Mouse (Mus musculus) myocyte (in vitro differentiated cells): ENCODE data around the gene Sbk1. TPM values are rescaled to one million over a fixed set of nuclear protein-coding genes. Genes with fewer than 3 reads are reported as not detected.

Experiments
- H3K27me3 ChIP-seq: one replicate; pipeline ENCODE4 v1.6.1; 2011; ENCODE audit not compliant: control insufficient read depth, insufficient read depth, insufficient read length
- H3K36me3 ChIP-seq: one replicate; pipeline ENCODE4 v1.6.1; 2011; ENCODE audit not compliant: control insufficient read depth, insufficient read depth
- H3K4me2 ChIP-seq: one replicate; pipeline ENCODE4 v1.6.1; 2011; ENCODE audit warnings: low read depth, control low read depth
- H3K4me3 ChIP-seq: one replicate; pipeline ENCODE4 v1.5.1; 2011; ENCODE audit warnings: mild to moderate bottlenecking, control low read depth, moderate library complexity
- H3K79me2 ChIP-seq: one replicate; pipeline ENCODE4 v1.6.1; 2011; ENCODE audit not compliant: control insufficient read depth, insufficient read depth
- H3ac ChIP-seq: one replicate; pipeline ENCODE4 v1.6.1; 2011; ENCODE audit not compliant: control insufficient read depth, insufficient read length
- CEBPB ChIP-seq: IDR thresholded peaks from 2 replicates; pipeline ENCODE4 v1.6.1; 2011; ENCODE audit warnings: mild to moderate bottlenecking, moderate library complexity; ENCODE audit not compliant: poor library complexity, insufficient read depth, severe bottlenecking
- E2F4 ChIP-seq: IDR thresholded peaks from one replicate; pipeline ENCODE4 v1.6.1; 2011; ENCODE audit warnings: mild to moderate bottlenecking, control low read depth, moderate library complexity; ENCODE audit not compliant: insufficient read depth
- MAX ChIP-seq: IDR thresholded peaks from one replicate; pipeline ENCODE4 v1.6.1; 2011; ENCODE audit warnings: low read depth, mild to moderate bottlenecking, control low read depth
- MYOD1 ChIP-seq, 3 experiments: IDR thresholded peaks; one replicate each; pipeline ENCODE4 v1.6.1; 2011; ENCODE audit warnings: control low read depth in 2 of 3, low read depth in 2 of 3, mild to moderate bottlenecking in 2 of 3, moderate library complexity in 1 of 3; ENCODE audit not compliant: insufficient read length in 2 of 3, control insufficient read depth in 1 of 3
- MYOG ChIP-seq, 3 experiments: IDR thresholded peaks; one replicate each; pipeline ENCODE4 v1.6.1; 2011; ENCODE audit warnings: control low read depth in 2 of 3, low read depth in 2 of 3, mild to moderate bottlenecking in 2 of 3; ENCODE audit not compliant: insufficient read length in 2 of 3, control insufficient read depth in 1 of 3, insufficient read depth in 1 of 3
- POLR2A ChIP-seq: IDR thresholded peaks from one replicate; pipeline ENCODE4 v1.6.1; 2011; ENCODE audit warnings: low read depth, mild to moderate bottlenecking, control low read depth, moderate library complexity; ENCODE audit not compliant: insufficient read length
- POLR2AphosphoS2 ChIP-seq: IDR thresholded peaks from one replicate; pipeline ENCODE4 v1.6.1; 2011; ENCODE audit warnings: low read depth, control low read depth; ENCODE audit not compliant: insufficient read length
- REST ChIP-seq: IDR thresholded peaks from one replicate; pipeline ENCODE4 v1.6.1; 2011; ENCODE audit warnings: mild to moderate bottlenecking, control low read depth, moderate library complexity; ENCODE audit not compliant: insufficient read depth, insufficient read length
- SRF ChIP-seq: IDR thresholded peaks from one replicate; pipeline ENCODE4 v1.6.1; 2011; ENCODE audit warnings: low read depth; ENCODE audit not compliant: control insufficient read depth, insufficient read length
- TCF12 ChIP-seq: IDR thresholded peaks from one replicate; pipeline ENCODE4 v1.6.1; 2011; ENCODE audit warnings: mild to moderate bottlenecking, control low read depth; ENCODE audit not compliant: poor library complexity, insufficient read depth, severe bottlenecking
- TCF3 ChIP-seq: IDR thresholded peaks from one replicate; pipeline ENCODE4 v1.6.1; 2011; ENCODE audit warnings: low read depth, control low read depth; ENCODE audit not compliant: insufficient read length
- USF1 ChIP-seq: IDR thresholded peaks from one replicate; pipeline ENCODE4 v1.6.1; 2011; ENCODE audit warnings: low read depth, mild to moderate bottlenecking, control low read depth, moderate library complexity
- polyA plus RNA-seq: library from polyadenylated mRNA; unstranded; fragments of >200 nt; fragmentation: generic; extraction: Trizol; gene quantifications from one replicate; pipeline ENCODE4 v1.2.1, GENCODE M21; 2012; ENCODE audit warnings: missing spikeins

The Sbk1 gene
- polyA plus RNA-seq, 1 experiment = 16.1 TPM

DNA sequence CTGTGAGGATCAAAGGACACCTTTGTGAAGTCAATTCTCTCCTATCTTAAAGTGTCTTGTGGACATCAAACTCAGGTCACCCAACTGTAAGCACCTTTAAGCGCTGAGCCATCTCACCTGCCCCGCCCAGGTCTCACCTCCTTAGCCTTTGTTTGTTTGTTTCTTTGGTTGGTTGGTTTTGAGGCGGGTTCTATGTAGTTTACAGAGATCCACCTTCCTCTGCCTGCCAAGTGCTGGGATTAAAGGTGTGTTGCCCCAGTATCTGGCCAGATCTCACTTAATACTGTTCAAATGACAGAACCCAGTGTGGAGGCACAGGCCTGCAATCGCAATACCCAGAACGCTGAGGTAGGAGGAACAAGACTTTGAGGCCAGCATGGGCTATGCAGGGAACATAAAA lies 11.6 kb downstream of the Sbk1 start:
- Histone ChIP-seq H3K4me2 (no peak overlapping the region), H3ac (no peak overlapping the region), H3K27me3 (no peaks in the 10 kb centered on the region), H3K79me2 (no peaks in the 10 kb centered on the region), H3K36me3 (no peaks in the 10 kb centered on the region), H3K4me3 (no peak overlapping the region)
- TF ChIP-seq MAX = no peak
- TF ChIP-seq MYOD1 (IDR thresholded peaks at IDR 0.05; ENCODE audit: control insufficient read depth in 1 of 3, insufficient read length in 2 of 3, low read depth in 2 of 3) = no peak
- TF ChIP-seq TCF3 = no peak
- TF ChIP-seq USF1 = no peak
- TF ChIP-seq POLR2AphosphoS2 = no peak
- TF ChIP-seq SRF = no peak
- TF ChIP-seq E2F4 = no peak
- no peak for TF ChIP-seq REST
- TF ChIP-seq CEBPB = no peak
- no peak for TF ChIP-seq TCF12
- TF ChIP-seq MYOG (IDR thresholded peaks at IDR 0.05; ENCODE audit: control insufficient read depth in 1 of 3, insufficient read depth in 1 of 3, insufficient read length in 2 of 3, low read depth in 2 of 3) = no peak
- TF ChIP-seq POLR2A = no peak

DNA sequence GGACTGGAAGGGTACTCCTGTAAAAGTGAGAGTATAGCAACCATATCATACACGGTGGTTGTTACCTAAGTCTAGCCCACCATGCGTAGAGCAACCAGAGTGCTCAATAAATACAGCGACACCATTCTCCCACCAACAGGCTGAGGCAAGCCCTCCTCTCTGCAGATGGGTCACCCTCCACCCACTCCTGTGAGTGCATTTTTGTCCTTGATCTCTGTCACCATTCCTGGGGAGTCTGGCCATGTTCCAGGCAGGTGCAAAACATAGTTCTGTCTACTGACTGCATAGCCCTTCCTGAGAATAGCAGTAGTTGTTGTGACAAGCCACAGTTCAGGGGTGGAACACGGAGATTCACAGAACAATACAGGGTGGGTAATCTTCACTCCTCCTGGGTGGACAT lies 12.0 kb downstream of the Sbk1 start:
- H3K36me3 ChIP-seq = no peaks in the 10 kb centered on the region
- no peaks in the 10 kb centered on the region for H3K79me2 ChIP-seq
- TF ChIP-seq MYOD1 (IDR thresholded peaks at IDR 0.05; ENCODE audit: control insufficient read depth in 1 of 3, insufficient read length in 2 of 3, low read depth in 2 of 3) (no peak), MYOG (IDR thresholded peaks at IDR 0.05; ENCODE audit: control insufficient read depth in 1 of 3, insufficient read depth in 1 of 3, insufficient read length in 2 of 3, low read depth in 2 of 3) (no peak), SRF (no peak), USF1 (no peak), CEBPB (no peak), TCF12 (no peak), MAX (no peak), TCF3 (no peak), POLR2AphosphoS2 (no peak), E2F4 (no peak), POLR2A (no peak)
- no peak overlapping the region for H3K4me2 ChIP-seq
- H3K4me3 ChIP-seq = no peak overlapping the region
- H3K27me3 ChIP-seq = no peaks in the 10 kb centered on the region
- no peak overlapping the region for H3ac ChIP-seq

DNA sequence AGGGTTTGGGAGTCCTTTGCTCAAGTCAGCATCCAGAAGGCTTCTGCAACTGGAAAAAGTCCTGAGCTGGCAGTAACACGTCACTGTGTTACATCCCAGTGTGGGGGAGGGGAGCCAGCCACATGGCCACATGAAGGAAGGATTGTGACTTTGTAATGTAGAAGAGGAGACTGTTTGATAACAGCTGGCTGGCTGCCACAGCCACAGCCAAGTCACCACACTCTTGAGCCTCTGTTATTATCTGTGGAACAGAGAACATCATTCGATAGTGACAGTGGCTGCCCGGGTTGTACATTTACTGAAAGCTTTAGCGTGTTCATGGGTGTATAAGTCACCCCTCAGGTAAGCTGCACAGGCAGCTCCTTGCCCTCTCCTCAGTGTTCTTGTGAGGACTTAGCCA lies 12.4 kb downstream of the Sbk1 start:
- TF ChIP-seq POLR2AphosphoS2 = no peak
- no peak for TF ChIP-seq MAX
- TF ChIP-seq REST = no peak
- TF ChIP-seq CEBPB = no peak
- no peak for TF ChIP-seq TCF3
- no peak for TF ChIP-seq MYOD1 (IDR thresholded peaks at IDR 0.05; ENCODE audit: control insufficient read depth in 1 of 3, insufficient read length in 2 of 3, low read depth in 2 of 3)
- TF ChIP-seq MYOG (IDR thresholded peaks at IDR 0.05; ENCODE audit: control insufficient read depth in 1 of 3, insufficient read depth in 1 of 3, insufficient read length in 2 of 3, low read depth in 2 of 3) = no peak
- no peak for TF ChIP-seq USF1
- no peak for TF ChIP-seq E2F4
- TF ChIP-seq POLR2A = no peak
- TF ChIP-seq TCF12 = no peak
- Histone ChIP-seq H3K79me2 (no peaks in the 10 kb centered on the region), H3K4me2 (peak overlapping the region; percentile 66), H3ac (no peak overlapping the region), H3K4me3 (no peak overlapping the region), H3K36me3 (no peaks in the 10 kb centered on the region), H3K27me3 (no peaks in the 10 kb centered on the region)

DNA sequence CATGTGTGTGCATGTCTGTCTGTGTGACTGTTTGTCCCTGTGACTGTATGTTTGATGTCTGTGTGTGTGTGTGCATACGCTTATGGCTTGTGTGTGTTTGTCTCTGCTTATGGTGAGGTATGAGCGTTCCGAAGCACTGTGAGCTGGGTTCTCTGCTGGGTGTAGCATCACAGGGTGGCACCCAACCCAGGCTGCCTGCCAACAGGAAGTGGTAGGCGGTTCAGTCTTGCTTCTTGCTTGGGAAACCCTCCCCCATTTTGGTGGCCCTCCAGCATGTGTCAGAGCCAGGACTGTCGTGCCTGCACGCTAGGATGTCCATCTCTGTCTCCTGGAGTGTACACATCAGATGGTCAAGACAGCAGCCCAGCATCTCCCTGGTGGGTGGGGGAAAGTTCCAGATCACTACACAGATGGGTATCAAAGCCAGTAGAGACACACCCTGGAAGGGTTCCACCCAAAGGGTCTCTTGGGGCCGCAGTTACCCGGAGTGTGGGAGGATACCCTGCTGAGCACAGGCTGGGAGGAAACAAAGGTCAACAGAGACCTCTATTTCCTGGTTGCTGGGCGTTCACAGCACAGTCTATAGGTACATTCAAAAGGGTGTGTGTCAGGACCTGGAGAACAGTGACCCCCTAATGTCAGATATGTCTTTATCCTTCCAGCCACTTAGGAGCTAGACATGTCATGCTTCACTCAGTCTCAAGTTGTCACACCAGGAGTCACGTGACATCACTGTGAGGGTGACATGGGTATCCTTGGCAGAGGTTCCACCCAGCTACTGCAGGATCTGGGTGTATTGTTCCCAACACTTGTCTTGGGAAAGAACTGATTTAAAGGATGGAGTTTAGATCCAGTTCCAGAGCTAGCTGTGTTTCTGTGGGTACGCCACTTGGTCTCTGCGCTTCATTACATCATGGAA lies 13.1 kb downstream of the Sbk1 start:
- Histone ChIP-seq H3K4me3 (no peak overlapping the region), H3K27me3 (no peaks in the 10 kb centered on the region), H3ac (no peak overlapping the region), H3K79me2 (no peaks in the 10 kb centered on the region), H3K36me3 (no peaks in the 10 kb centered on the region), H3K4me2 (peak overlapping the region; percentile 66)
- TF ChIP-seq POLR2AphosphoS2 (no peak), MAX (no peak), TCF3 (no peak), CEBPB (no peak), USF1 (no peak), POLR2A (no peak)

DNA sequence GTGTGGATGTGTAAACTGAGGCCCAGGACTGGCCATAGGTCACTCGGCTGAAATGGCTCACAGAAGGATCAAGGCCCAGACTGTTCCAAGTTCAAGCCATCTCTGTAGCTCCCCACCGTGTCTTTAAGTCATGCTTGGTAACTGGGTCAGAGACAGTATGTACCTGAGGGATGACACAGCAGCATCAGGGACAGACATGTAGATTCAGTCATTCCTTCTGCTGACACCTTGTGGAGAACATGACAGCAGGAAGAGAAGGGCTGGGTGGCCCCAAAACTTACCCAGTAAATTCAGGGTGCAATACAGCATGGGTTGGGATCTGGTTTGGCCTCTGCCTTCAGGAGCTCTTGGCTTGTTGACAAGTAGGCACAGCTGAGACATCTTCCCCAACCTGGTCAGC lies 13.9 kb downstream of the Sbk1 start:
- no peaks in the 10 kb centered on the region for H3K79me2 ChIP-seq
- TF ChIP-seq MAX (no peak), MYOG (IDR thresholded peaks at IDR 0.05; ENCODE audit: control insufficient read depth in 1 of 3, insufficient read depth in 1 of 3, insufficient read length in 2 of 3, low read depth in 2 of 3) (no peak), SRF (no peak), TCF3 (no peak), POLR2AphosphoS2 (no peak), USF1 (no peak), TCF12 (no peak), REST (no peak), MYOD1 (IDR thresholded peaks at IDR 0.05; ENCODE audit: control insufficient read depth in 1 of 3, insufficient read length in 2 of 3, low read depth in 2 of 3) (no peak)
- H3ac ChIP-seq = no peak overlapping the region
- H3K4me3 ChIP-seq = no peak overlapping the region
- H3K4me2 ChIP-seq = no peak overlapping the region
- no peaks in the 10 kb centered on the region for H3K36me3 ChIP-seq
- no peaks in the 10 kb centered on the region for H3K27me3 ChIP-seq
